Mouse (Mus musculus) forebrain, embryonic 13.5 days (tissue): ENCODE results near the gene Atp8b4. TPM values are rescaled to one million over a fixed set of nuclear protein-coding genes. Genes with fewer than 3 reads are reported as not detected.
"Not testable (repeated sequence)": the region's sequence is repeated elsewhere in the genome, so short reads cannot be mapped to it uniquely, and the experiment has no call there.

Experiments
- ATAC-seq: fragments of 200-750 bp; cut with Nextera tagmentation; 2 replicates; pipeline ENCODE4 v1.8.0; 2017
- H3K27ac ChIP-seq: fragments of 300-500 bp; sonication (generic); 2 replicates; pipeline ENCODE4 v1.5.1; 2015; ENCODE audit warnings: inconsistent platforms, mild to moderate bottlenecking, moderate library complexity
- H3K27me3 ChIP-seq: fragments of 300-500 bp; sonication (generic); 2 replicates; pipeline ENCODE4 v1.6.1; 2015; ENCODE audit warnings: mild to moderate bottlenecking, inconsistent platforms
- H3K36me3 ChIP-seq: fragments of 300-500 bp; sonication (generic); 2 replicates; pipeline ENCODE4 v1.6.1; 2015; ENCODE audit warnings: mild to moderate bottlenecking, inconsistent platforms; ENCODE audit not compliant: poor library complexity, severe bottlenecking
- H3K4me1 ChIP-seq: fragments of 300-500 bp; sonication (generic); 2 replicates; pipeline ENCODE4 v1.6.1; 2015; ENCODE audit warnings: inconsistent platforms
- H3K4me2 ChIP-seq: fragments of 300-500 bp; sonication (generic); 2 replicates; pipeline ENCODE4 v1.6.1; 2015; ENCODE audit warnings: inconsistent platforms, mild to moderate bottlenecking, moderate library complexity
- H3K4me3 ChIP-seq: fragments of 300-500 bp; sonication (generic); 2 replicates; pipeline ENCODE4 v1.5.1; 2015; ENCODE audit warnings: mild to moderate bottlenecking, inconsistent platforms
- H3K9ac ChIP-seq: fragments of 300-500 bp; sonication (generic); 2 replicates; pipeline ENCODE4 v1.6.1; 2015; ENCODE audit warnings: mild to moderate bottlenecking, inconsistent platforms
- H3K9me3 ChIP-seq: fragments of 300-500 bp; sonication (generic); replicated peaks from 2 replicates; pipeline ENCODE4 v1.6.1; 2016; ENCODE audit warnings: inconsistent platforms
- WGBS: fragments of 180-500 bp; shearing (Covaris S2); methylation state at CpG from one replicate; pipeline ENCODE4 v1.1.7; 2015; 5-methylcytosine and 5-hydroxymethylcytosine counted together
- polyA plus RNA-seq: library from polyadenylated mRNA; unstranded; fragments of >200 nt; fragmentation: Nextera tagmentation; extraction: Ambion mirVana; gene quantifications from 2 replicates; pipeline ENCODE4 v1.2.1, GENCODE M21; 2015

The Atp8b4 gene
- polyA plus RNA-seq = 0.09 TPM in 1 of 2 replicates, not detected in the other

DNA sequence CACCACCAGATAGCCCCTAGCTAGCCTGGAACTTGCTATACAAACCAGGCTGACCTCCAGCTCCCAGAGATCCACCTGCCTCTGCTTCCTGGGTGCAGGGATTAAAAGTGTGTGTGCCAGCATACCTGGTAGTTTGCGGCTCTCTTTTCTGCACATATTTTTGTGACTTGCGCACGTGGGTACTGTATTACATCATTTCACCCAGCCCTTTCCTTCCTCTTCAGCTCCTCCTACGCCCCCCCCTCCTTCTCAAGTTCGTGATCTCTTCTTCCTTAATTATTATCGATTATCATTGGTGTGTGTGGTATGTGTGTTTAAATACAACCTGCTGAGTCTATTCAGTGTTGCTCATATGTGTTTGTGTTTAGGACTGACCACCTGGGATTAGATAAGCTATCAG, at the start of gene Atp8b4:
Gene Atp8b4, minus strand, starts transcription at position 154 of the 400 bp plus-strand sequence.
- Histone ChIP-seq H3K9ac (no peak within 1 kb of the TSS), H3K27ac (no peak within 1 kb of the TSS), H3K4me3 (no peak within 1 kb of the TSS), H3K36me3 (no peaks in the 10 kb centered on the region), H3K27me3 (no peaks in the 10 kb centered on the region), H3K9me3 (no peaks in the 10 kb centered on the region), H3K4me1 (no peaks in the 10 kb centered on the region), H3K4me2 (no peak within 1 kb of the TSS)
- 97% methylated on average over 6 of the region's 6 CpGs for WGBS
- ATAC-seq = no peak

DNA sequence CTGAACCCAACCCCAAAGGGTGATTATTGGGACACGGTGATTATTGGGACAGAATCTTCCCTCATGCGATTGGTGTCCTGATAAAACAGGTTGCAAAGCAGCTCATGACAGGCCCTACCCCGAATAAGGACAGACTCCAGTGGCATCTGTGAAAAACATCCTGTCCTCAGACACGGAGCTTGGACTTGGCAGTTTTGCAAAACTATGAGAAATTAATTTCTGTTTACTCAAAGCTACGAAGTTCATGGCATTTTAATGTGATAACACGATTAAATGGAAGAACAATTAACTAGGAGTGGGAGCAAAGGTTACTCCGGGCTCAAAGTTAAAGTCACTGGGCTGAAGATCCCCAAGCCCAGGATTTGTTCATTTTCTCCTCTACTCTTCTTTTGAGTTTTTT, 49.2 kb upstream of the Atp8b4 start:
- Histone ChIP-seq H3K9me3 (no peaks in the 10 kb centered on the region), H3K27ac (no peak overlapping the region), H3K4me1 (peaks cover 12% of the 10 kb centered on the region; the same call in 1 of the 2 replicates), H3K9ac (no peak overlapping the region), H3K36me3 (no peaks in the 10 kb centered on the region), H3K4me3 (no peak overlapping the region), H3K4me2 (no peak overlapping the region), H3K27me3 (peaks cover 39% of the 10 kb centered on the region)
- ATAC-seq = no peak
- 90% methylated on average over 7 of the region's 7 CpGs for WGBS

DNA sequence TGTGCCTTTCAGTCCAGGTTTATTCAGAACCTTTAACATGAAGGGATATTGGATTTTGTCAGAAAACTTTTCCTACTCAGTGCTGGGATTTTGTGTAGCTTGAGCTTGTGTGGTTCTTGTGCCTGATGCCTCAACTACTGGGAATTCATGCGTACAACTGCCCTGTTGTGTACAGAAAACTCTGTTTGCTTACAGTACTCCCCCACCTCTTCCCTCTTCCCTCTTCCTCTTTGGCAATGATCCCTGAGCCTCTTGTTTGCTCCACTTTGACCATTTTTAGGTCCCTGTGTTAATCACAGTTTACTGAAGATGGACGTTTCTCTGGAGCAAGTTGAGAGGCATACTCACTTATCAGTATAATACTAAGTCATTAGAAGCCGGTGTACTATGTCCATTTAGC, 45.9 kb upstream of the Atp8b4 start:
- Histone ChIP-seq H3K36me3 (no peaks in the 10 kb centered on the region), H3K4me1 (no peaks in the 10 kb centered on the region), H3K27ac (no peak overlapping the region), H3K9ac (no peak overlapping the region), H3K4me3 (no peak overlapping the region), H3K4me2 (no peak overlapping the region), H3K9me3 (no peaks in the 10 kb centered on the region), H3K27me3 (peaks cover 7% of the 10 kb centered on the region)
- WGBS = 90% methylated on average over 3 of the region's 3 CpGs
- no peak for ATAC-seq

DNA sequence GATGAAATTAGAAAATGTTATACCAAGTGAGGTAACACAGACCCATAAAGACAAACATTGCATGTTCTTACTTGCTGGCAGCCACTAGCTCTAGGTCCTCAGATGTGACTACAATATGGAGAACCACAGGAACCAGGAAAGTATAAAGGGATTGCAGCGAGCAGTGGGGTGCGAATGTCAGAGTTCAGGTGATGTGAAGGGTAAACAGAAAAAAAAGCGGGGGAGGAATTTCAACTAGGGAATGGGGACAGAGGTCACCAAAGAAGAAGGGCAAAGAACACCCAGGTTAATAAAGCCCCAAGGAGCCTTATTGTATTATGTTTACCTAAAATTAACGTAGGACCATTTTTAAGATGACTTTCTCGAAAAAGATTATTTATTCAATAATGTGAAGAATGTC, 44.8 kb upstream of the Atp8b4 start:
- Histone ChIP-seq H3K4me2 (no peak overlapping the region), H3K27me3 (no peaks in the 10 kb centered on the region), H3K27ac (no peak overlapping the region), H3K4me3 (no peak overlapping the region), H3K4me1 (no peaks in the 10 kb centered on the region), H3K9me3 (no peaks in the 10 kb centered on the region), H3K36me3 (no peaks in the 10 kb centered on the region), H3K9ac (no peak overlapping the region)
- no peak for ATAC-seq
- 79% methylated on average over 5 of the region's 5 CpGs for WGBS

DNA sequence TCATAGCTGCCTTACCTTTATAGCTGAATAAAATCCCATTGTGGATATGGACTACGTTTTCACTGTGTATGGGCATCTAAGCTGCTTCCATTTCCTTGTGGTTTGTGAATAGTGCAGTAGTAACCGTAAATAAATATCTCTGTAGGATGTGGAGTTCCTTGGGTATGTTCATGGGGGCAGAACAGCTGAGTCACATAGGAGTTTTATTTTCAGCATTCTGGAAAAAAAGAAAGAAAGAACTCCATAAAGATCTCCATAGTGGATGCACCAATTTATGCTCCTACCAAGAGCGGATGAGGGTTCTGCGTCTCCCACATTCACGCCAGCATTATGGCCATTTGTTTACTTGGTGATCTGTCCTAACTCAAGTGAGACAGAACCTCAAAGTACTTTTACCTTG, 41.7 kb upstream of the Atp8b4 start:
- no peak for ATAC-seq
- no peak overlapping the region for H3K4me3 ChIP-seq
- WGBS = 87% methylated on average over 5 of the region's 5 CpGs

DNA sequence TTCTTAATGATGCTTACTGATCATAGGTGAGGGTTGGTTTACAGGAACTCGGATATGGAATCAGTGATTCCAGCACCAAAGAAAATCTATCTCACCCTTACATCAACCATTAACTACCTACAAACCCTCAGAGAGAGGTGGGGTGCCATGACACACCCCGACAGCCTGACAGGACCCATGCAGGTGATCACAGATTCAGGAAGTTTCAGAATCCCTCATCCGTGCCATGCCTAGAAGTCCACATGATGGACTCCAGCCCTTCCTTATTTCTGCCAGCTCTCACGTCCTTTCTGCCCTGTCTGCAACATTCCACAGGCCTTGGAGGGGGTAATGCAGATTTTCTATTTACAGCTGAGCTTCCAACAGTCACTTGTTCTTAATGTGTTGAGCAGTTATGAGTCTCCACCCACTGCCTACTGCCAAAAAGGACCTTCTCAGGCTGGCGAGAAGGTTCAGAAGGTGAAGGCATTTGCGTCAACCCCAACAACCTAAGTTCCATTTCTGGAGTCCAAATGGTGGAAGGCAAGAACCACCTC, 40.0 kb upstream of the Atp8b4 start:
- Histone ChIP-seq H3K27ac (no peak overlapping the region), H3K9ac (no peak overlapping the region), H3K4me1 (no peaks in the 10 kb centered on the region), H3K4me2 (no peak overlapping the region), H3K27me3 (no peaks in the 10 kb centered on the region), H3K36me3 (no peaks in the 10 kb centered on the region), H3K9me3 (no peaks in the 10 kb centered on the region), H3K4me3 (no peak overlapping the region)
- ATAC-seq = no peak
- WGBS = 86% methylated on average over 6 of the region's 6 CpGs

More for the DNA sequence above, 41.7 kb upstream of the Atp8b4 start:
- no peak overlapping the region for H3K27ac ChIP-seq
- H3K4me1 ChIP-seq = no peaks in the 10 kb centered on the region
- H3K36me3 ChIP-seq = no peaks in the 10 kb centered on the region
- no peak overlapping the region for H3K9ac ChIP-seq
- H3K27me3 ChIP-seq = no peaks in the 10 kb centered on the region
- H3K4me2 ChIP-seq = no peak overlapping the region
- H3K9me3 ChIP-seq = no peaks in the 10 kb centered on the region

DNA sequence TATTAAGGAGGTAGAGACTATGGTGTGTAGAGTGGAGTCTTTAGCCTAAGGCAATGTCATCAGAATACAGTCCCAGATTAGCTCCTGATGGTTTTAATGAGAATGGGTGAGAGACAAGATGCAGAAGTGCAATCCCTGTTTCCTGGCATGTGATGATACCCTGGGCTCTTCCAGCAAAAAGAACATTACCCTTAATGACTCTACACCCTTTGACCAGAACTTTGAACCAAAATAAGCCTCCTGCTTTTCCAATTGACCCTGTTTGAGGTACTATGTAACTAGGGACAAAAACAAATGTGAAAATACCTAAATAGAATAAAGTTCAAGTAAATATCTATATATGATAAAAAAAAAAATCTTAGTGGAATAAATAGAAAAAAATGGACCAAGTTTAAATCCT, 37.2 kb upstream of the Atp8b4 start:
- Histone ChIP-seq H3K9me3 (no peaks in the 10 kb centered on the region), H3K4me2 (no peak overlapping the region), H3K36me3 (no peaks in the 10 kb centered on the region), H3K4me3 (no peak overlapping the region), H3K27ac (no peak overlapping the region), H3K4me1 (no peaks in the 10 kb centered on the region), H3K9ac (no peak overlapping the region), H3K27me3 (no peaks in the 10 kb centered on the region)
- no peak for ATAC-seq

DNA sequence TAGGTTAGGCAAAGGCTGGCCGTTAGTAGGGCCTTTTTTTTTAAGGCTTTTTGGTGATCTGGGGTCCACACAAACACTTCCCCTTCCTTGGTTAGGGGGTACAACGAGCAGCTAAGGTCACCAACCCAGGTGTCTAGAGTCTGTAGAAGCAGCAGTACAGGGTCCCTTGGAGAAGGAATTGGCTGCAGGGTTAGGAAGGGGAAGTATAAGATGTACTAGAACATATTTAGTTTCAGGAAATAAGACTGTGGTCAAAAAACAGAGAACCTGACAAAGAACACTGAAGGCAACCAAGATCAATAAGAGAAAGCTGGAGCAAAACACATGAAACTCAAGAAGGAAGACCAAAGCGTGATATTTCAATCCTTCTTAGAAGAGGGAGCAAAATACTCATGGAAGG, 30.1 kb upstream of the Atp8b4 start:
- Histone ChIP-seq H3K4me3 (no peak overlapping the region), H3K27me3 (no peaks in the 10 kb centered on the region), H3K9me3 (no peaks in the 10 kb centered on the region), H3K4me1 (no peaks in the 10 kb centered on the region), H3K27ac (no peak overlapping the region), H3K9ac (no peak overlapping the region), H3K36me3 (no peaks in the 10 kb centered on the region), H3K4me2 (no peak overlapping the region)
- ATAC-seq = no peak
- WGBS = 77% methylated on average over 3 of the region's 3 CpGs

DNA sequence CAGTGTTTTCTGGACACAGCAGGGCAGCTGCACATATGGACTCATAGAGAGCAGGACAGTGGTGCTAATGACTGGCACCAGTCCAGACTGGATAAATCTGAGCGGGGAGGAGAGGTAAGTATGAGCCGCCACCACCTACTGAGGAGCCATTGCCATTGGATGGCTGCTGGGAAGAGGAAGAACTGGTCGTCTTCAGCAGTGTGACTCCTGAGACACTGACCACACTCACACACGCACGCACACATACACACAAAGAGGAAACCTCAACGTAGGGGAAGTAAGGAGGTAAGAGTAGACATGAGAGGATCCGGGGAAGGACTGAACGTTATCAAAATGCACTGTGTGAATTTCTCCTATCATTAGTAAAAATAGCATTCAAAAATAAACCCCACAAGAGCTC, 27.0 kb upstream of the Atp8b4 start:
- Histone ChIP-seq H3K4me1 (no peaks in the 10 kb centered on the region), H3K27me3 (no peaks in the 10 kb centered on the region), H3K9ac (no peak overlapping the region), H3K4me3 (no peak overlapping the region), H3K36me3 (no peaks in the 10 kb centered on the region), H3K27ac (no peak overlapping the region), H3K9me3 (no peaks in the 10 kb centered on the region), H3K4me2 (no peak overlapping the region)
- WGBS = 93% methylated on average over 8 of the region's 8 CpGs
- no peak for ATAC-seq

DNA sequence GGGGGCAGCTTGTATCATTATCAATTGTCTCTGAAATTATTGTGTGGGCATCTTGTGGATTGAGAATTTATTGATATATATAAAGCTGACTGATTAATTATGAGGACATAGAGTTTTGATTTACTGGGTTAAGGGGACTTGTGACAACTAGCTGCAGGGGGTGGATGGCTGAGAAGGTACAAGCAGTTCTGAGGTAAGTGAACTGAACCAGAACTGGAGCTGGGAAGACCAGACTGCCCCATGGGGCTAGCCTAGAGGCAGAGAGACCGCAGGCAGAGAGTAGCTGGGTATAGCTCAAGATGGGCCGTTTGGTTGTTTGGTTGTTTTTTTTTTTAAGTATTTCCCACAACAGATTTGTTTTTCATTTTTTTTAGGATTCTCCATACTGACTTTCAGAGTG, 23.8 kb upstream of the Atp8b4 start:
- no peak for ATAC-seq
- H3K4me1 ChIP-seq = no peaks in the 10 kb centered on the region
- no peak overlapping the region for H3K9ac ChIP-seq
- no peak overlapping the region for H3K4me3 ChIP-seq
- no peaks in the 10 kb centered on the region for H3K36me3 ChIP-seq
- H3K9me3 ChIP-seq = no peaks in the 10 kb centered on the region
- no peak overlapping the region for H3K27ac ChIP-seq
- H3K27me3 ChIP-seq = no peaks in the 10 kb centered on the region
- H3K4me2 ChIP-seq = no peak overlapping the region
- WGBS = 86% methylated on average over 2 of the region's 2 CpGs

DNA sequence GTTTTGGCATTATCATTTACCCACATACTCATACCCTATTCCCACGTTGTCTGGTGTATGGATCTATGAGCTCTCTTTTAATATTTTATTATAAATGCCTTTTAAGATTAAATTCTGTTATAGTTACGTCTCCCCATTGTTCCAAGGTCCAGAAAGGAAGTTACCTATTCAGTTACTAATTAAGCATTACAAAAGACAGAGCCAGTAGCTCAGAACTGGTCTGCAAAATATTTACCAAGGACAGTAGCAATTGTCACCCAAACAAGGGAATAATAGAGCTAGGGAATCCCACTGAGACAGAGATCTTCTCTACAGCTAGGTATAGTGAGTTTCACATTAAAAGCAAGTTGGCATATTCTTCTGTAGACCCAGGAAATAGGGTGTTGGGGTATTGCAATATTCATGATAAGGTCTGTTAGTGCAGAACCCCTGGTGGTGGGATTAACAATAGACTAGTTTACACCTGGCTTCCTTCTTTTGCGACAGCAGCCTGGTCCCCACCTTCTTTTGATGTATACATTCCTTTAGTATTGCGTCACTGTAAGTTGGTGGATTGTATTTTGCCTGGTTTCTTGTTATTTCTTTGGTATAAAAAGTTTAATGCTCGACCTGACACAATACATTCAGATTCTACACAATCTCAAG, 22.7 kb upstream of the Atp8b4 start:
- H3K4me1 ChIP-seq, H3K27me3 ChIP-seq, H3K9ac ChIP-seq, H3K4me2 ChIP-seq, H3K9me3 ChIP-seq, H3K4me3 ChIP-seq, ATAC-seq, H3K27ac ChIP-seq, H3K36me3 ChIP-seq: not testable (repeated sequence)
- 55% methylated on average over 5 of the region's 5 CpGs for WGBS

DNA sequence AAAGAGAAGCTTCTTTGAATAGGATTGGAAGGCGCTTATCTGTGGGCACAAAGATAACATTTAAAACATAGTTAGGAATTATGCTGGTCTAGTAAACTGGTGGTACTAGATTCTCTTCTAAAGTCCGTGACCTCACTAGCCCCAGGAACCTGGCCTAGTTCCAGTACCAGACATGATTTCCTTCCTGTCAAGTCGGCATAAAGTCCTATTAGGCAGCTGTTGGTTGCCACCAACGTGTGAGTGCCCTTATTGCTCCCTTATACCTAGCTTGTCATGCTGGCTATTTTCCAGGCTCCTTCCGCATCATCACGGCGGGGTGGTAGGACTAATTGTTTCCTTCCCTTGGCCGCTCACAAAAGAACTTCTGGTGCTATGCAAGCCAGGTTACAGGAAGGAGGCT, 21.6 kb upstream of the Atp8b4 start:
- Histone ChIP-seq H3K4me3 (no peak overlapping the region), H3K27ac (no peak overlapping the region), H3K36me3 (no peaks in the 10 kb centered on the region), H3K4me2 (no peak overlapping the region), H3K4me1 (no peaks in the 10 kb centered on the region), H3K27me3 (no peaks in the 10 kb centered on the region), H3K9me3 (no peaks in the 10 kb centered on the region), H3K9ac (no peak overlapping the region)
- WGBS = 67% methylated on average over 8 of the region's 8 CpGs
- ATAC-seq = no peak

DNA sequence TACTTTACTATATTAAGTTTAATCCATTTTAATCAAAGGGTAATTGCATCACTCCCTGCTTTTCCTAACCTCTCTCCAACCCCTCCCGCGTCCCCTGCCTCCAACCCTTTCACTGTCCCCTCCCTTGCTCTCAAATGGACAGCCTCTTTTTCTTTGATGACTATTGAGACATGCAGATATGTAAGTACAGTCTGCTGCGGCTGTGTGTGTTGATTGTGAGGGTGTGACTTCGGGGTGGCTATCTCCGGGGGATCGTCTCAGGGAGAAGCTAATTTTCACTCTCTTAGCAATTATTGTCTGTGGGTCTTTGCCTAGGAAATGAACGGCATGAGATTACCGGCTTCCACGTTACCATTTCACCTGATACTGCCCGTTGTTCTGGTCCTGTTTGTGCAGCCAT, 21.0 kb upstream of the Atp8b4 start:
- WGBS = 80% methylated on average over 10 of the region's 10 CpGs
- H3K9ac ChIP-seq = no peak overlapping the region
- no peaks in the 10 kb centered on the region for H3K4me1 ChIP-seq
- H3K27ac ChIP-seq = no peak overlapping the region
- no peak overlapping the region for H3K4me3 ChIP-seq
- no peaks in the 10 kb centered on the region for H3K27me3 ChIP-seq
- H3K36me3 ChIP-seq = no peaks in the 10 kb centered on the region
- ATAC-seq = no peak
- H3K4me2 ChIP-seq = no peak overlapping the region
- H3K9me3 ChIP-seq = no peaks in the 10 kb centered on the region
